Mouse (Mus musculus): ENCODE results near the gene Fhdc1. TPM values are rescaled to one million over a fixed set of nuclear protein-coding genes. Genes with fewer than 3 reads are reported as not detected.

Gene Fhdc1
- polyA plus RNA-seq, 1 experiment from 2014 or later, result 6.6 TPM

GRCm38 (mm10) chr3:84430152-84430551 is 50.1 kb downstream of the Fhdc1 start:
- Histone ChIP-seq H3K27me3 (replicated peaks; ENCODE audit: control insufficient read depth, insufficient read depth, low read length) (no peaks in the 10 kb centered on the region), H3K36me3 (ENCODE audit: control insufficient read depth, insufficient read depth, low read length) (no peaks in the 10 kb centered on the region), H3K4me3 (ENCODE audit: low read length) (no peak overlapping the region), H3K4me2 (ENCODE audit: low read depth, low read length) (no peak overlapping the region), H3K9ac (ENCODE audit: low read depth, low read length) (no peak overlapping the region), H3K4me1 (ENCODE audit: control insufficient read depth, insufficient read depth, low read length) (peaks cover 36% of the 10 kb centered on the region), H3K9me3 (ENCODE audit: control insufficient read depth, low read length) (no peaks in the 10 kb centered on the region), H3K27ac (ENCODE audit: low read length) (peak overlapping the region; percentile 49)
- ATAC-seq, result no peak
- WGBS, result 30% methylated on average over 2 of the region's 2 CpGs

DNA sequence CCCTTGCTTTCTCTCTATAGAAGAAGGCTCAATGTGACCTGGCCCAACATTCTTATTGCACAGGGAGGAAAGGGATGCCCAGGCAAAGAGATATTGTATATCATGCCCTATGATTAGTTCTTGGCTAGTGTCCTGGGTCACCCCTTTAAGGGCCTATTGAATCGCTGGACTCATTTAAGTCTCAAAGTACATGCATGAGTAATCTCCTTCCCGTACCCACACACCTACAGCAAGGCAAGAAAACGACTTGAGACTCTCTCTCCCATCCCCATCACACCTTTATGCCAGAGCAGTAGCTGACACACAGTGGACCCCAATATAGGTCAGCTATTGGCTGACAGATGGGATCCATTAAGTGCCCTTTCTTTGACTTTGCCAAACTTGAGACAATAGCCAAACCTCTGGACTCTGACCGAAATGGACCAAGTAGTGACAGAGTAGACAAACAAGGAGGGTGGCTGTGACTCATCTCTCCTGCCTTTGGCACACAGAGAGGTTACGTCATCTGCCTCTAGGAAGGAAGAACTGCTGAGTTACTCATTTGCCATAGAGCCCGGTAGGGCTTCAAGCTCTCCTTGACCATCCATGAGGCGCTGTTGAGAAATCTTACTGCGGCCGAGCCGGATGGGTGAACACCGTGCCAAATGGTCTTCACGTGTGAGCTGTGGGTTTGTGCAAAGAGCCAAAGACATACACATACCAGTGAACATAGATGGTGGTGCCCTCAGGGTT is 51.1 kb downstream of the Fhdc1 start:
- WGBS, result 66% methylated on average over 12 of the region's 12 CpGs
- peaks cover 29% of the 10 kb centered on the region for H3K4me1 ChIP-seq (ENCODE audit: control insufficient read depth, insufficient read depth, low read length)
- ATAC-seq, result peak; percentile 77
- H3K27me3 ChIP-seq (replicated peaks; ENCODE audit: control insufficient read depth, insufficient read depth, low read length), result no peaks in the 10 kb centered on the region
- H3K27ac ChIP-seq (ENCODE audit: low read length), result peak overlapping the region; percentile 21; the same call in 1 of the 2 replicates
- no peaks in the 10 kb centered on the region for H3K36me3 ChIP-seq (ENCODE audit: control insufficient read depth, insufficient read depth, low read length)
- no peak overlapping the region for H3K4me3 ChIP-seq (ENCODE audit: low read length)
- H3K4me2 ChIP-seq (ENCODE audit: low read depth, low read length), result no peak overlapping the region
- H3K9ac ChIP-seq (ENCODE audit: low read depth, low read length), result no peak overlapping the region
- H3K9me3 ChIP-seq (ENCODE audit: control insufficient read depth, low read length), result no peaks in the 10 kb centered on the region

- Histone ChIP-seq H3K9ac (ENCODE audit: low read depth, low read length) (no peak overlapping the region), H3K36me3 (ENCODE audit: control insufficient read depth, insufficient read depth, low read length) (no peaks in the 10 kb centered on the region), H3K4me1 (ENCODE audit: control insufficient read depth, insufficient read depth, low read length) (peaks cover 25% of the 10 kb centered on the region), H3K9me3 (ENCODE audit: control insufficient read depth, low read length) (no peaks in the 10 kb centered on the region), H3K27ac (ENCODE audit: low read length) (peak overlapping the region; percentile 66), H3K4me3 (ENCODE audit: low read length) (no peak overlapping the region), H3K4me2 (ENCODE audit: low read depth, low read length) (no peak overlapping the region), H3K27me3 (replicated peaks; ENCODE audit: control insufficient read depth, insufficient read depth, low read length) (no peaks in the 10 kb centered on the region)
- ATAC-seq, result peak; percentile 76
- WGBS, result 62% methylated on average over 5 of the region's 5 CpGs
Measured at GRCm38 (mm10) chr3:84427779-84428178, 52.5 kb downstream of the Fhdc1 start.

- no peak for ATAC-seq
- H3K9me3 ChIP-seq (ENCODE audit: control insufficient read depth, low read length), result no peaks in the 10 kb centered on the region
- no peaks in the 10 kb centered on the region for H3K4me1 ChIP-seq (ENCODE audit: control insufficient read depth, insufficient read depth, low read length)
- 62% methylated on average over 5 of the region's 5 CpGs for WGBS
- no peaks in the 10 kb centered on the region for H3K36me3 ChIP-seq (ENCODE audit: control insufficient read depth, insufficient read depth, low read length)
- H3K9ac ChIP-seq (ENCODE audit: low read depth, low read length), result no peak overlapping the region
- H3K4me3 ChIP-seq (ENCODE audit: low read length), result no peak overlapping the region
- no peak overlapping the region for H3K4me2 ChIP-seq (ENCODE audit: low read depth, low read length)
- no peaks in the 10 kb centered on the region for H3K27me3 ChIP-seq (replicated peaks; ENCODE audit: control insufficient read depth, insufficient read depth, low read length)
- H3K27ac ChIP-seq (ENCODE audit: low read length), result no peak overlapping the region
Measured at GRCm38 (mm10) chr3:84422340-84422739, 57.9 kb downstream of the Fhdc1 start.

DNA sequence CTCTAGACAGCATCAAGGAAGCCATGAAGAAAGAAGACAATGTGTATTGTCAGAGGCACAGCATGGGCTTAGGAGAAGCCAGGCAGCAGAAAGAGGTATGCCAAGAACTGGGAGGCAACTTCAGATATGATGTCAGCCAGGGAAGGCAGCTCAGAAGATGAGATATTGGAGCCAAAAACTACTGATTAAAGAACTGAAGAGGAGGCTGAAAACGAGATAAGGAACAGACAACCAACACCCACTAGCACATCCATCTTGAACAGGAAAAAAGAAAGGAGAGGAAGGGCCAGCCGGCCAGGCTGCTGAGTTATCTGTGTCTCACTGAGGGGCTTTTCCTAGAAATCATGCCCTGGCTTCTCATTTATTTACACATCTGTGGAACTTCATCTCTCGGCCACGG is 66.4 kb downstream of the Fhdc1 start:
- no peaks in the 10 kb centered on the region for H3K9me3 ChIP-seq (ENCODE audit: control insufficient read depth, low read length)
- no peaks in the 10 kb centered on the region for H3K27me3 ChIP-seq (replicated peaks; ENCODE audit: control insufficient read depth, insufficient read depth, low read length)
- H3K27ac ChIP-seq (ENCODE audit: low read length), result no peak overlapping the region
- no peak overlapping the region for H3K4me2 ChIP-seq (ENCODE audit: low read depth, low read length)
- 48% methylated on average over 4 of the region's 4 CpGs for WGBS
- H3K9ac ChIP-seq (ENCODE audit: low read depth, low read length), result no peak overlapping the region
- ATAC-seq, result no peak
- peaks cover 10% of the 10 kb centered on the region; the same call in 1 of the 2 replicates for H3K4me1 ChIP-seq (ENCODE audit: control insufficient read depth, insufficient read depth, low read length)
- H3K4me3 ChIP-seq (ENCODE audit: low read length), result no peak overlapping the region
- no peaks in the 10 kb centered on the region for H3K36me3 ChIP-seq (ENCODE audit: control insufficient read depth, insufficient read depth, low read length)

DNA sequence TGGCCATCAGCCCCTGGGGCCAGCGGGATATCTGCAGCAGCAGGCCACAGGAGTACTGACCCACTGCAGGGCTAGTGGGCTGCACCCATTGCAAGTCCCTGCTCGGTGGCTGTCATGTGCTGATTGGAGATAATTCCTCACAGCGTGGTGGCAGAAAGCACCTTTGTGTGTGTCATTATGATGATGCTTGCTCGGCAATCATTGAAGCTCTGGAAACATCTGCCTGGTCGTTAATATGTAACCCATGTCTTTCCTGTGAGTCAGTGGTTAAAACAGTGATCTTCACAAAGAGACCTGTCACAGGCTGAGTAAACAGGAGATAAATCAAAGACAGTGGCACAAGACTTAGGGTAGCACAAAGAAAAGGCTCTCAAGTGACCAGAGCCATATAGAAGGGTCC is 67.3 kb downstream of the Fhdc1 start:
- Histone ChIP-seq H3K4me1 (ENCODE audit: control insufficient read depth, insufficient read depth, low read length) (peaks cover 16% of the 10 kb centered on the region), H3K4me3 (ENCODE audit: low read length) (no peak overlapping the region), H3K27me3 (replicated peaks; ENCODE audit: control insufficient read depth, insufficient read depth, low read length) (no peaks in the 10 kb centered on the region), H3K4me2 (ENCODE audit: low read depth, low read length) (no peak overlapping the region), H3K27ac (ENCODE audit: low read length) (no peak overlapping the region), H3K36me3 (ENCODE audit: control insufficient read depth, insufficient read depth, low read length) (no peaks in the 10 kb centered on the region), H3K9me3 (ENCODE audit: control insufficient read depth, low read length) (no peaks in the 10 kb centered on the region), H3K9ac (ENCODE audit: low read depth, low read length) (no peak overlapping the region)
- 30% methylated on average over 5 of the region's 5 CpGs for WGBS
- ATAC-seq, result peak; percentile 44

GRCm38 (mm10) chr3:84409474-84409862 is 70.8 kb downstream of the Fhdc1 start:
- Histone ChIP-seq H3K4me3 (ENCODE audit: low read length) (no peak overlapping the region), H3K9me3 (ENCODE audit: control insufficient read depth, low read length) (no peaks in the 10 kb centered on the region), H3K27me3 (replicated peaks; ENCODE audit: control insufficient read depth, insufficient read depth, low read length) (no peaks in the 10 kb centered on the region), H3K4me1 (ENCODE audit: control insufficient read depth, insufficient read depth, low read length) (peaks cover 16% of the 10 kb centered on the region), H3K36me3 (ENCODE audit: control insufficient read depth, insufficient read depth, low read length) (no peaks in the 10 kb centered on the region), H3K9ac (ENCODE audit: low read depth, low read length) (no peak overlapping the region), H3K4me2 (ENCODE audit: low read depth, low read length) (no peak overlapping the region), H3K27ac (ENCODE audit: low read length) (no peak overlapping the region)
- ATAC-seq, result peak; percentile 24; the same call in 1 of the 2 replicates
- 63% methylated on average over 3 of the region's 3 CpGs for WGBS

- no peaks in the 10 kb centered on the region for H3K27me3 ChIP-seq (replicated peaks; ENCODE audit: control insufficient read depth, insufficient read depth, low read length)
- H3K9ac ChIP-seq (ENCODE audit: low read depth, low read length), result no peak overlapping the region
- no peak overlapping the region for H3K4me3 ChIP-seq (ENCODE audit: low read length)
- H3K27ac ChIP-seq (ENCODE audit: low read length), result no peak overlapping the region
- H3K4me1 ChIP-seq (ENCODE audit: control insufficient read depth, insufficient read depth, low read length), result peaks cover 16% of the 10 kb centered on the region
- H3K4me2 ChIP-seq (ENCODE audit: low read depth, low read length), result no peak overlapping the region
- WGBS, result 41% methylated on average over 13 of the region's 13 CpGs
- no peaks in the 10 kb centered on the region for H3K36me3 ChIP-seq (ENCODE audit: control insufficient read depth, insufficient read depth, low read length)
- peak; percentile 62; the same call in 1 of the 2 replicates for ATAC-seq
- H3K9me3 ChIP-seq (ENCODE audit: control insufficient read depth, low read length), result no peaks in the 10 kb centered on the region
Measured at GRCm38 (mm10) chr3:84408756-84409473, 71.3 kb downstream of the Fhdc1 start.

DNA sequence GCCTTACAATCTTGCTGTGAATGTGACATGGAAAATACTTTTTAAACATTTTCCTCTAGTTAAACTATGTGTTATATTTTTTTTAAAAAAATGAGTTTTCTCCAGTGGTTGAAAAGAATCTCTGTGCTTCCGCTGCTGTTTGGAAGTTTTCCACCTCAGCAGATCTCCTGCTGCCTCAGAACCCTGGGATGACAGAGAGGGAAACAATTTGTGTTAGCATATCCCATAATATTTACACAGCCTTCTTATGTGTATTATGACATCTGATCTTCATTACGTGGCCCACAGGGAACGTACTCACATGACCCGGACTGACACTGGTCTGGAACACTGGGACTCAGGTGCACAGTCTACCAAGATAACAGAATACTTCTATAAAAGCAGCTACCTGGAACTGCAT is 74.7 kb downstream of the Fhdc1 start:
- WGBS, result 60% methylated on average over 4 of the region's 4 CpGs

More for the DNA sequence above, 74.7 kb downstream of the Fhdc1 start:
- no peak for ATAC-seq
- Histone ChIP-seq H3K4me1 (ENCODE audit: control insufficient read depth, insufficient read depth, low read length) (peaks cover 10% of the 10 kb centered on the region), H3K4me2 (ENCODE audit: low read depth, low read length) (no peak overlapping the region), H3K9ac (ENCODE audit: low read depth, low read length) (no peak overlapping the region), H3K4me3 (ENCODE audit: low read length) (no peak overlapping the region), H3K9me3 (ENCODE audit: control insufficient read depth, low read length) (no peaks in the 10 kb centered on the region), H3K36me3 (ENCODE audit: control insufficient read depth, insufficient read depth, low read length) (no peaks in the 10 kb centered on the region), H3K27ac (ENCODE audit: low read length) (no peak overlapping the region), H3K27me3 (replicated peaks; ENCODE audit: control insufficient read depth, insufficient read depth, low read length) (no peaks in the 10 kb centered on the region)

All from intestine, embryonic 16.5 days (tissue).